Mouse (Mus musculus) urinary bladder, adult 18-20 months (tissue): ENCODE measurements around the gene Olfr395.
"Not testable (repeated sequence)": the region's sequence is repeated elsewhere in the genome, so short reads cannot be mapped to it uniquely, and the experiment has no call there.

Experiments
- DNase-seq, 2 experiments: peaks; one replicate each; pipeline ENCODE4 v3.0.0; 2022; ENCODE audit warnings: low spot score in 2 of 2, mixed read lengths in 2 of 2

Gene Olfr395

GRCm38 (mm10) chr11:73909199-73909598, at the start of gene Olfr395:
Olfr395 (minus strand) TSS chr11:73909299.
- not testable (repeated sequence) for DNase-seq

DNA sequence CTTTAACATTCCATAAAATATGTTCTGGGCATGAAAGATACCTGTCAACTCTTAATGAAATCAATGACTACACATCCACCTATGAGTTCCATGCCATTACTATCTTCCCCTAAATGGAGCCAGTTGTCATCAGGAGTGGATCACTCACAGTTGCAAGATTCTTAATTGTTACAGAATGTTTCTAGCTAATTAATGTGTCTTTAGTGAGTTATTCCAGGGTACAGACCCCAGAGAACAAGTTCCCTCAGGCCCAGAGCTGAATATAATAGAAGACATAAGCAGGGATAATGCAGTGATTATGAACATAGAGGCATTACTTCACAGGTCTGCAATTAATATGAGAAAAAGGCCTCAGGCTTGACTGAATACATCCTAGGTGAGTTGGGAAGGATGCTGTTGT, 27.3 kb upstream of the Olfr395 start, which contains the start of gene Olfr23:
TSS of gene Olfr23 (plus strand) at position 301 of the 400 bp plus-strand sequence.
- DNase-seq, result no peak

DNA sequence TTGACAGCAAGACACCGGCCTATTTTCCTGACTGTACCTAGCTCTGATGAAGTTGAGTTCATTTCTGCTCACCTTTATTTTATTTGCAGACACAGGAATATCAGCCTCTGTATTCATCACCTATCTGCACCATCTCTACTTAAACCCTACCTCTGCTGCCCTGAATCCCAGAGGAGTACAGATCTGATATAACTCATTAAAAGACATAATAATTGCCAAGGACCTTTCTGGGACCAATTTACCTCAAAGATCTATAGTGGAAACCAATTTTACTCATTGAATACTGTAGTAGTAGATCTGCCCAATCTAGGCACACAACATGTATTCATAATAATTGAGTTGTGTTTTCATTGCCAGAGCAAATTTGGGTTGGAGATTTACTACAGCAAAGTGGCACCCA, 18.4 kb downstream of the Olfr395 start, which contains the start of gene Olfr394:
TSS of gene Olfr394 (minus strand) at position 101 of the 400 bp plus-strand sequence.
- no peak for DNase-seq
